Mouse (Mus musculus): Measurements from ENCODE around the gene Nfib. TPM values are rescaled to one million over a fixed set of nuclear protein-coding genes. Genes with fewer than 3 reads are reported as not detected.
A peak's percentile ranks its signal among the peaks of the same experiment; 100 is the strongest.

Gene Nfib
- total RNA-seq, 2 experiments from 2014 or later = 204 to 213 TPM

DNA sequence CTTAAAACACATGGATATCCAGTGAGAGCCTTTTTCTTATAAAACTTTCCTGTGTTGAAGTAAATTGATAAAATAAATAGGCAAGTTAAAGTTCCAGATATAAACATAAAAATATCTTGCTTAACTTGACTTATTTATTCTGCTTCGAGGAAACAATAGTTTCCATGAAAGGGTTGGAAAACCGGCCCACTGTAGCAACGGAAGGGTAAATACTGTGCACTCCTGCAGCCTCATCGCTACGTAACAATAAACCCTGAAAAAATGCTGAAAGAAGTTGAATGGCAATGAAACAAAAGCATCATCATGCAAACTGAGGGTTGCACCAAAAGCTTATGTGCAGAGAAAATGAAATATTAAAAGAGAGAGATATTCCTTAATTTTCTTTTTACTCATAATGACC, 203.5 kb downstream of the Nfib start:
- no peak for DNase-seq (ENCODE audit: low spot score in 2 of 2)

- DNase-seq (ENCODE audit: low spot score in 2 of 2) = no peak
Measured at GRCm38 (mm10) chr4:82500578-82501098, 204.9 kb downstream of the Nfib start.

GRCm38 (mm10) chr4:82499725-82500577, 205.6 kb downstream of the Nfib start:
- no peak for DNase-seq (ENCODE audit: low spot score in 2 of 2)

DNA sequence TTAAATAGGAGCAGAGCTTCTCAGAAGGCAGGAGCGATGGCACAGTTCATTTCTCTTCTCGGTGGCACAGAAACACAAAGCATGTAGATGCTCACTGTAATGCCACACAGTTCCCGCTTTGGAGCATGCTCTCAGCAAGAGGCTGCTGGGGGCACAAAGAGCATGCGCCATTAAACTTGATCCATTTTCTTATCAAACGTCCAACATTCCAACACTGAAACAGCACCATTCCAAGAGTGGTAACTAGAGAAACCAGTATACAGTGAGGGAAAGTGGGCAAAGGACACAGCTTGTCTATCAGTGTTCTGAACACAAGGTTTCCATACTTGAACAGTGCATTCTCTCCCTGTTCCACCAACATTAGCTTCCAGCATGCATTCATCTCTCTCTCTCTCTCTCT, 206.3 kb downstream of the Nfib start:
- no peak for DNase-seq (ENCODE audit: low spot score in 2 of 2)

GRCm38 (mm10) chr4:82497671-82498631, 207.6 kb downstream of the Nfib start:
- no peak for DNase-seq (ENCODE audit: low spot score in 2 of 2)

DNA sequence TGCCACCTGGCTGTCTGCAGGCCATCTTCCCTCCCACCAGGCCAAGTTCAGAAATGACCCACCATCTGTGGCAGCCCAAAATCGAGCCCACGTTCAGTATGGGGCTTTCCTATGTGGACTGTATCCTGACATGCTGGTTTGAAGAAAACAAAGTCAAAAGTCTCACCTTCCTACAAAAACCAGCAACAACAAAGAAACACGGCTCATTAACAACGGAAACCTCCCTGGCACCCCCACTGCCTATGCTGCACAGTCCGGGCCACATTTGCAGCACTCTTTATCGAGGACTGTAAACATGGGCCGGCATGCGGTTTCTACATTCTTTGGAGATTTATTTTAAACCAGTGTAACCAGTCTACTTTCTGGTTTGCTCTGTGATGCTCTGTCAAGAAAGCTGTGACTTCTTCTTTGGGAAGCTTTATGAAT, 208.4 kb downstream of the Nfib start:
- no peak for DNase-seq (ENCODE audit: low spot score in 2 of 2)

- DNase-seq (ENCODE audit: low spot score in 2 of 2) = no peak
Measured at GRCm38 (mm10) chr4:82496383-82496782, 209.2 kb downstream of the Nfib start.

DNA sequence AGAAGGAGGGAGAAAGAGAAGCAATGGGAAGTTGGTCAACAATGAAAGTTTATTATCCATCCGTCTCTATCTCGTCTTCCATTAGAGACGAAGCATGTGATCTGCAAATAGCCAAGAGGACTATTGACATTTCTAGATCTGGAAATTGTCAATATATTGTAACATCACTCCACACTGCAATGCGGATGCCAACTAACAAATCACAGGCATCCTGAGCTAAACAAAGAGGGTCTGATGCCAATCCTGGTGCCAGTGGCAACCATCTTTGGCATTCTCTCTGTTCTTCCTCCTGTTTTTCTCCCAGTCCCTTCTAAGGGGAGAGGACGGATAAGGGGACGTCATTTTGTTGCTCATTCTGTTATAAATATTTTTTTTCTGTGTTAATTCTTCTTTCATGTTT, 209.9 kb downstream of the Nfib start:
- DNase-seq (ENCODE audit: low spot score in 2 of 2) = no peak

DNA sequence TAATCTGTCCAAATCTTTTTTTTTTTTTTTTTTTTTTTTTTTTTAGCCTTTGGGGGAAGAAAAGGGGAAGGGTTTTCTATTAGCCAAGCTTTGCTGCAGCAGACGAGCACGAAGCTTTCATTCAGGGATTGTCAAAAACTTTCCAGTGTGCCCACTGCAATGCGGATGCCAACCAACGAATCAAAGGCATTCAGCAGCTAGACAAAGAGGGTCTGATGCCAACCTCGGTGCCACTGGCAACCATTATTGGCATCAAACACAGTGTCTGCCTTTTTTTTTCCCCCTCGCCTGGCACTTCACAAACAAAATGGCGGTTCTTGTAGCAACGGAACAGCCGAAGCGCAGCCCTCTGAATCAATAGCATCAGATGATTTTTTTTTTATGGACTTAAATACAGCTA, 210.7 kb downstream of the Nfib start:
- DNase-seq (ENCODE audit: low spot score in 2 of 2) = no peak

DNA sequence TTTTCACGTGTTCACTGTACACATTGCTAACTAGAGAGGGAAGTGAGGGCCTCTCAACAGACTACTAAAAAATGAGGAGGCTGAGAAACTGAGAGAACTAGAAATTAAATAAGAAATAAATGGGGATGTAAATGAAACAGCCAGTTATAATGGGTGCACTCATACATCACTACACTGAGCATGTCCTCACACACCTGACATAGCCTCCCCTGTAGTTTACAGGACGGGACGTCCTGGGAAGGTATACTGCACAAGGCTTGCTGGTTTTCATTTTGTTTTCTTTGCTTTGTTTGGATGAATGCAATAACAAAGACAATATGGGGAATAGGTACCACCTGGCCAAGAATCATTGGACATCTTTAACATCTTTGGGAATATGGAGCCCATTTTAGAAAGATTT, 211.1 kb downstream of the Nfib start:
- no peak for DNase-seq (ENCODE audit: low spot score in 2 of 2)

GRCm38 (mm10) chr4:82493865-82494264, 211.7 kb downstream of the Nfib start:
- no peak for DNase-seq (ENCODE audit: low spot score in 2 of 2)

- DNase-seq (ENCODE audit: low spot score in 2 of 2) = no peak
Measured at GRCm38 (mm10) chr4:82493363-82493762, 212.2 kb downstream of the Nfib start.

DNA sequence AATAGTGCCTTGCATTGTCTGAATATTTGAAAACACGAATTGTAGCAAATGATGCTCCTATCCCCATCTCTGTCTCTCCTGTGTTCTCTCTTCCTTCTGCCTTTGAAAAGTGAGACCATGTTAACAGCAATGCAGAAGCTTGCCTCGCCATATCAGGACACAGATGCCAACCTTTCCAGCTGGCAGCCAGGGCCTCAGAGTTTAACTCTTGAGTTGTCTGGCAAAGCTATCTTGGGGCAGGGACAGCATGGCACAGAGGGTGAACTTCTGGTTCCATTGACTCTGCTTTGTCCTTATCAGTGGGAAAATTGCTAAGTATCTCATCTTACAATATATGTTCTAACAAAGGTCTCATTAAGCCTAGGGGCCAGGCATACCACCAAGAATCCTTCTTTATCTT, 212.8 kb downstream of the Nfib start:
- DNase-seq (ENCODE audit: low spot score in 2 of 2) = peak in 1 of 2 experiments; percentile 5

- peak in 1 of 2 experiments; percentile 10 for DNase-seq (ENCODE audit: low spot score in 2 of 2)
Measured at GRCm38 (mm10) chr4:82489939-82490338, 215.6 kb downstream of the Nfib start.

DNA sequence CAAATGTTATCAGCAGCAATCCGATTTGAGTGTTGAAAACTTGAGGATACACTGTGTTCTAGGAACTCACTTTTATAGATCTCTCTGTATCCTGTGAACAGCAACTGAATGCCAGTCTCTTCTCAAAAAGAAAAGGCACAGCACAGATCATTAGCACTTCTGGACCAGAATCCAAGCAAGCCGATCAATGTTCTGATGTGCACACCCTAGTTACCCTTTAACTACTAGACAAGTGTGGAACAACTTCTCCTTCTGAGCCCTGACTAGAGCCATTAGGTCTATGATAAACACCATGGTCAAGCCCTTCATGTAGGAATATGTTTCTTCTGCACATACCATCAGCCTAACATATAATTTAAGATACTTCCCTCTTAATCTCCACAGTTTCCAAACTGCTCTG, 219.6 kb downstream of the Nfib start:
- DNase-seq (ENCODE audit: low spot score in 2 of 2) = peak in 1 of 2 experiments; percentile 7

DNA sequence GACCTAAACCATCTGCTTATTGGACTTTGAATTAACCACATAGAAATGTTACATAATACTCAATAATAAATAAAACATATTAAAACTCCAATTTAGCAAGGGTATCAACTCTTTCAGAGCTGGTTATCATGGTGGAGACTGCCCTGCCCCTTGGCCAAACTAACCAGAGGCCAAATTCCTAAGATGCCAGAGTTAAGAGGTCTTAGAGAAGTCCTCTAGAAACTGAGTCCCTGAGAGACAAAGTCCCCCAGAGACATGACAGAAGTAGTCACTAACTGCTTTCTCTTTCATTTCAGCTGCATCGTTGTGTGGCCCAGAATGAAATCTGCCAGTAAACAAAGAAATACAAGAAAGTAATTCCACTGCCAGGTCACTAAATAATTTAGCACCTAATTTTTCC, 221.7 kb downstream of the Nfib start:
- no peak for DNase-seq (ENCODE audit: low spot score in 2 of 2)

GRCm38 (mm10) chr4:82483298-82483697, 222.3 kb downstream of the Nfib start:
- no peak for DNase-seq (ENCODE audit: low spot score in 2 of 2)

- DNase-seq (ENCODE audit: low spot score in 2 of 2) = no peak
Measured at GRCm38 (mm10) chr4:82480635-82481034, 224.9 kb downstream of the Nfib start.

DNA sequence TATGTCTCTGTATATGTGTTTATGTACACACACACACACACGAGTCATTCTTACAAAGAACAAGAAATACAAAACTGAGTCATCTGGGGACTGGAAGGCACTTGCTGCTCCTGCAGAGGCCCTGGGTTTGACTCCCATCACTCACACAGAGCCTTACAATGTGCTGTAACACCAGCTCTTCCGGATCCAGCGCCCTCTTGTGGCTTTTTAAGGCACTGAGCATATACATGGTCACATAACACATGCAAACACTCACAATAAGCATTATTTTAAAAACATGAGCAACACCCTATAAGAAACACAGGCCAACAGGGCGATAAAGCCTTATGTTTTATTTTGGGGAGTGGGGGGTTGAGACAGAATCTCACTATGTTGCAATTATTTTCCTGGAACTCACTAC, 226.2 kb downstream of the Nfib start:
- DNase-seq (ENCODE audit: low spot score in 2 of 2) = no peak

DNA sequence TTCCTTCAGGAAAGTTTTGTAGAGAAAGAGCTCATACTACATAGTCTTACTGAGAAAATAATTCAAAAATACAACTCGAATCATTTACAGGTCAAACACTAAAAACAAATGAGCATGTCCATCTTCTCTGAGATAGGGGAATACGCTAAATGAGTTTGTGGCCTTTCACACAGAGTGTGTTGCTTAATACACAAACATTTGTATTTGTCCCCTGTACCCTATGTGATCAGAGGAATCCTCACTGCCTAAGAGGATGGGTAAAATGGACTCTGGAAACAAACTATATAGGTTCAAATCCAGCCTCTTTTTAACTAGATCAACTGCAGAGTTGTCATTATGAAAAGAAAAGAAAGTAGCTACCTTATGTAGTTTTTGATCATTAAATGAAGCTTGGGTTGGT, 227.8 kb downstream of the Nfib start:
- DNase-seq (ENCODE audit: low spot score in 2 of 2) = no peak

- no peak for DNase-seq (ENCODE audit: low spot score in 2 of 2)
Measured at GRCm38 (mm10) chr4:82476411-82476810, 229.1 kb downstream of the Nfib start.

DNA sequence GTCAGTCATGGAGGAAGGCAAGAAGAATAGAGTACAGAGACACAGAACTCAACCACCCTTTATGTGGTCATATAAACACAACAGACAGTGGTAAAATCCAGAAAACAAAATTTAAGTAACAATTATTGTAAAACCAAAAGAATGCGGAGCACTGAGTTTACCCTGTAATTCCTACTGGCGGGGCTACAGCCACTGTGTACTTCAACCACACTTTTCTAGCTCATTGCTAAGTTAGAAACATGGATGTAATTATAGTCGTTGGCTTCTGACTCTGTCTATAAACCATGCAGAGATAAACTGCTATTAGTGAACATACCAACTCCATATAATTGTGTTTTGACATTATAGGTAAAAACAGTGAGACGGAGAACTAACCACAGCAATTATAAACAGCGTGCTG, 231.2 kb downstream of the Nfib start:
- DNase-seq (ENCODE audit: low spot score in 2 of 2) = no peak
